Mouse (Mus musculus) embryonic facial prominence, embryonic 15.5 days (tissue): ENCODE data around the gene Astn2. TPM values are rescaled to one million over a fixed set of nuclear protein-coding genes. Genes with fewer than 3 reads are reported as not detected.

Source experiments
- ATAC-seq: fragments of 200-750 bp; cut with Nextera tagmentation; 2 replicates; pipeline ENCODE4 v1.8.0; 2017; ENCODE audit warnings: low read depth, moderate TSS enrichment; ENCODE audit not compliant: insufficient number of reproducible peaks, low FRiP score, low TSS enrichment
- H3K27ac ChIP-seq: fragments of 300-500 bp; sonication (generic); replicated peaks from 2 replicates; pipeline ENCODE4 v1.5.1; 2015; ENCODE audit warnings: mild to moderate bottlenecking, inconsistent platforms
- H3K27me3 ChIP-seq: fragments of 300-500 bp; sonication (generic); 2 replicates; pipeline ENCODE4 v1.6.1; 2015; ENCODE audit warnings: inconsistent platforms
- H3K36me3 ChIP-seq: fragments of 300-500 bp; sonication (generic); 2 replicates; pipeline ENCODE4 v1.6.1; 2015; ENCODE audit warnings: mild to moderate bottlenecking, inconsistent platforms
- H3K4me1 ChIP-seq: fragments of 300-500 bp; sonication (generic); 2 replicates; pipeline ENCODE4 v1.6.1; 2015; ENCODE audit warnings: inconsistent platforms
- H3K4me2 ChIP-seq: fragments of 300-500 bp; sonication (generic); replicated peaks from 2 replicates; pipeline ENCODE4 v1.6.1; 2015; ENCODE audit warnings: mild to moderate bottlenecking, inconsistent platforms
- H3K4me3 ChIP-seq: fragments of 300-500 bp; sonication (generic); replicated peaks from 2 replicates; pipeline ENCODE4 v1.5.1; 2015; ENCODE audit warnings: mild to moderate bottlenecking, inconsistent platforms
- H3K9ac ChIP-seq: fragments of 300-500 bp; sonication (generic); 2 replicates; pipeline ENCODE4 v1.6.1; 2015; ENCODE audit warnings: inconsistent platforms
- H3K9me3 ChIP-seq: fragments of 300-500 bp; sonication (generic); replicated peaks from 2 replicates; pipeline ENCODE4 v1.6.1; 2016; ENCODE audit warnings: inconsistent platforms
- WGBS: fragments of 180-500 bp; shearing (Covaris S2); methylation state at CpG from one replicate; pipeline ENCODE4 v1.1.7; 2015; 5-methylcytosine and 5-hydroxymethylcytosine counted together
- polyA plus RNA-seq: library from polyadenylated mRNA; unstranded; fragments of >200 nt; fragmentation: Nextera tagmentation; extraction: Ambion mirVana; gene quantifications from 2 replicates; pipeline ENCODE4 v1.2.1, GENCODE M21; 2015

The Astn2 gene
- polyA plus RNA-seq, 1 experiment from 2014 or later = 1.6 TPM

DNA sequence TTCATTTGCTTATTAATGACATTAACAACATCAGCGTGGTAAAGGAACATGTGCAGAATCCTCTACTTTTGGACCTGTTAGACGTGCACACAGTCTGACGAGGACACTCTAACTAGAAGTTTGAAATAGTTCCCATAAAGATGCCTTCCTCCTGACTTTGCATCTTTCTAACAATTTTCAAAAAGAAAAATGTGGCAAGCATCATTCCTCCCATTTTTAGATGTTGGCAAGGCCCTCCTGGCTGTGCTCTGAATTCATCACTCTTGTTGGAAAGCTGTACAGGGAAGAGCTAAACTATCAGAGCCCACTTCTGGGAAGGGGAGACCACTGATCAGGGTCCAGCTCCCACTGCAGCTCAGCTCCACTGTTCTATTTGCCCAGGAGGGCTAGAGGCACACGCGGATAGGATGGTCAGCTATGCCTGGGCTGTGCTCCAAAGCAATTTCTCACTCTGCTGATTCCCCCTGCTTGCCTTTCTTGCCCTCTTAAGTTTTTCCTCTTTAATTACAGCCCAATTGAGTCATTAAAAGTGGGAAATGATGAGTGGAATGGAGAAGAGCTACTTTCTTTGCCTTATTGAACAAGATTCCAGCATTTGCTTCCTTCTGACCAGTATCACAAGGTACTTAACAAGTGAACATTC is 630.9 kb downstream of the Astn2 start:
- ATAC-seq = no peak
- H3K4me1 ChIP-seq = no peaks in the 10 kb centered on the region
- no peaks in the 10 kb centered on the region for H3K27me3 ChIP-seq
- no peak overlapping the region for H3K4me3 ChIP-seq
- no peaks in the 10 kb centered on the region for H3K36me3 ChIP-seq
- H3K27ac ChIP-seq = no peak overlapping the region
- H3K9me3 ChIP-seq = no peaks in the 10 kb centered on the region
- 79% methylated on average over 5 of the region's 5 CpGs for WGBS
- H3K4me2 ChIP-seq = no peak overlapping the region
- H3K9ac ChIP-seq = no peak overlapping the region

DNA sequence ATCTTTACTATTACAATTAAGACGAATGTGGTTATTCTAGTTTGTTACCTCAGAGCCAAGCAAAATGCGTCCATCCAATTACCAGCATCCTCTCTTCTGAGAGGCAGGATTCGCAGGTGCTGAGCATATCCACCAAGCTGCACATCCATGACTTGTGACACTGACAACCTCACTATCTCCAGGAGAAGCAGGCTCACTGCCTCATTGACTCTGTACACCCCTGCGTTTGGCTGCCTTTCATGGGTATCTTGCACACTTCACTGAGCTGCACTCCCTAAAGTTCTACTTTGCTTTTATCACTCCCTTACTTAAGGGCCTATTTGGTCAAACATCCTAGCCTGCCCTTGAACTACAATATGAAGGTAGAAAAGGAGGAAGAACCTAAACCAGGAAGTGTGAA is 633.5 kb downstream of the Astn2 start:
- ATAC-seq = no peak
- no peaks in the 10 kb centered on the region for H3K4me1 ChIP-seq
- no peak overlapping the region for H3K9ac ChIP-seq
- no peaks in the 10 kb centered on the region for H3K27me3 ChIP-seq
- 88% methylated on average over 4 of the region's 4 CpGs for WGBS
- no peaks in the 10 kb centered on the region for H3K36me3 ChIP-seq
- H3K9me3 ChIP-seq = no peaks in the 10 kb centered on the region
- no peak overlapping the region for H3K4me3 ChIP-seq
- H3K27ac ChIP-seq = no peak overlapping the region
- H3K4me2 ChIP-seq = no peak overlapping the region

DNA sequence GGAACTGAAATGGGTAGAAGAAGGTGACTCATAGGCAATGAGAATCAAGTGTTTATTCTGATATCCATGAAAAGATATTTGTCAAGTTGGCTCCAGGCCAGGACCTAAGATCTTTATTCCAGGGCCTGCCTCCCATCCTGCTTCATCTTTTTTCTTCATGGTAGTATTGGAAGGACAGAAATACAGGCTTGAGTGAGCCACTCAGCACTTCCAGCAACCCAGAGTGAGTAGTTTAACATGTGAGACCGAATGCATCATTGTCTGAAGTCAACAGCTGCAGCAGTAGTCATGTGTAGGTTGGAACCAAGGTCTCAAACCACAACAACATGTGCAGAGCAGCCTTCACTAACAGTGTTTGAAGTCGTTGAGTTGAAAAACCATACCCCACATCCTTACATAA is 636.5 kb downstream of the Astn2 start:
- WGBS = 42% methylated on average over 2 of the region's 2 CpGs
- no peak overlapping the region for H3K4me2 ChIP-seq
- H3K27ac ChIP-seq = no peak overlapping the region
- no peaks in the 10 kb centered on the region for H3K9me3 ChIP-seq
- H3K4me1 ChIP-seq = no peaks in the 10 kb centered on the region
- H3K27me3 ChIP-seq = no peaks in the 10 kb centered on the region
- no peaks in the 10 kb centered on the region for H3K36me3 ChIP-seq
- no peak overlapping the region for H3K9ac ChIP-seq
- no peak overlapping the region for H3K4me3 ChIP-seq
- ATAC-seq = no peak

DNA sequence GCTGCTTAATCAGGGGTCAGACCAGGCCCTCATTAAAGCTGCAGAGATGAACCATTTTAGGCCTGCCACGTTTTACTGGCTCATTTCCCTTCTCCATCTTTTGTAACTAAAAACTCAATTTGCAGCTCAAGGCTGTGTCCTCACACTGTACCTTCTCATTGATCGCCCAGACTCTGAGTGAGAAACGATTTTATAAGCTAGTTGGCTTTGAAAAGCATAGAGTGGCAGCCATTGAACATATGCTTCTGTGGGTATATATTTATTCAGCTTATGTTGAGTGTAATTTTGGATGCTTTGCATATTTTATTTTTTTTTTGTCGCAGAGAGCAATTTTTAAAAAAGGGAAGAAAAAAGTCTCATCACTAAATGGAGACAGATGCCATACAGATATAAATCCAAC is 637.0 kb downstream of the Astn2 start:
- 56% methylated on average over 4 of the region's 4 CpGs for WGBS
- Histone ChIP-seq H3K27ac (no peak overlapping the region), H3K4me1 (no peaks in the 10 kb centered on the region), H3K9ac (no peak overlapping the region), H3K9me3 (no peaks in the 10 kb centered on the region), H3K4me3 (no peak overlapping the region), H3K4me2 (no peak overlapping the region), H3K27me3 (no peaks in the 10 kb centered on the region), H3K36me3 (no peaks in the 10 kb centered on the region)
- ATAC-seq = no peak

DNA sequence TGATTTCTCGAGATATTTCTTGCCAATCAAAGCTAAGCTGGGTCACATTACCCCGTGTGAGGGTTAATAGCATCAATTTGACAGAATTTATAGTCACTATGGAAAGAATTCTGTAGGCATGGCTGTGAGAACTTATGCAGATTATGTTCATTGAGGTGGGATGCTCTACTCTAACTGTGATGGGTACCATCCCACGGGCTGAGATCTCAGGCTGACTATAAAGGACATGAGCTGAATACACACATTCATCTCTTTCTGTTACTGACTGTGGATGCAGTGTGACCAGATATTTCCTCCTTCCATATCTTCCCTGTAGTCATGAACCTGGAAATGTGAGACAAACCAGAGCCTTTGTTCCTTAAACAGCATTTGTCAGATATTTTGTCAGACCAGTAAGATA is 639.1 kb downstream of the Astn2 start:
- no peak overlapping the region for H3K4me2 ChIP-seq
- H3K4me3 ChIP-seq = no peak overlapping the region
- WGBS = 47% methylated on average over 3 of the region's 3 CpGs
- no peaks in the 10 kb centered on the region for H3K9me3 ChIP-seq
- H3K4me1 ChIP-seq = no peaks in the 10 kb centered on the region
- H3K27ac ChIP-seq = no peak overlapping the region
- H3K9ac ChIP-seq = no peak overlapping the region
- H3K27me3 ChIP-seq = no peaks in the 10 kb centered on the region
- no peaks in the 10 kb centered on the region for H3K36me3 ChIP-seq
- ATAC-seq = no peak

DNA sequence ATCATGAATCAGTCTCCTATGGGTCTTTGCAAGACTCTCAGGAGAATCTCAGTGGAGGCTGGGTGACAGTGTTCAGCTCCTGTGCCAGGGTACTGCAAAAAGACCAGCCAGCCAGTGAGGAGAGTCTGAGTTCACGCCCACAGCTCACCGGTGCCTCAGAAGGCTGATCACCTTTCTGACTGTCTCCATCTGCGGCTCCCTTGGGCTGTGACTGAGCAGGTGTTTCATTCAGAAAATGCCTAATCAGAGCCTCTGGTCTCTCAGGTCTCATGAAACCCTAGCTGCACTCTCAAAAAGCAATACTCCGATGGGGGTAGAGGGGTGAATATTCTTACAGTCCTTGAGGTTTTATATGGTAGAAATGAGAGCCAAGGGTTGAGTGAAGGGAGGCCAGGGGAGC is 640.1 kb downstream of the Astn2 start:
- H3K4me2 ChIP-seq = no peak overlapping the region
- H3K4me3 ChIP-seq = no peak overlapping the region
- H3K36me3 ChIP-seq = no peaks in the 10 kb centered on the region
- no peaks in the 10 kb centered on the region for H3K9me3 ChIP-seq
- 60% methylated on average over 4 of the region's 4 CpGs for WGBS
- no peak overlapping the region for H3K27ac ChIP-seq
- H3K9ac ChIP-seq = no peak overlapping the region
- ATAC-seq = peak; percentile 81
- no peaks in the 10 kb centered on the region for H3K4me1 ChIP-seq
- no peaks in the 10 kb centered on the region for H3K27me3 ChIP-seq

DNA sequence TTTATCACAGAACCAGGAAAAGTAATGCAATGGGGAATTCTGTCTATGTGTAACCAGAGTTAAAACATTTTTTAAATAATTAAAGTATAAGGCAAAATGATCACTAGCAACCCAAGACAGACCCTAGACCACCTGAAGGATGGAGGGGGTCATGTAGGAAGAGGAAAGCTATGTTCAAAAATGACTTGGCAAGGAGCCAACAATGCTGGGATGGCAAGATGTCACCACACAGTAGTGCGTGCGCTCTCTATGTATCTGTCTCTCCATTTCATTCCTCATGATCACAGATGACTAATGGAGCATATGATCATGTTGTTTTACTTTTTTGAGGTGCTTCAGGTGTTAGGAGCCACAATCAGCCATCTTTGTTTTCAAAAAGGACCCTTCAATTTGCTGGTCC is 640.6 kb downstream of the Astn2 start:
- no peaks in the 10 kb centered on the region for H3K27me3 ChIP-seq
- H3K9ac ChIP-seq = no peak overlapping the region
- H3K36me3 ChIP-seq = no peaks in the 10 kb centered on the region
- H3K4me1 ChIP-seq = no peaks in the 10 kb centered on the region
- H3K27ac ChIP-seq = no peak overlapping the region
- H3K9me3 ChIP-seq = no peaks in the 10 kb centered on the region
- H3K4me2 ChIP-seq = no peak overlapping the region
- no peak for ATAC-seq
- no peak overlapping the region for H3K4me3 ChIP-seq
- WGBS = 88% methylated on average over 2 of the region's 2 CpGs

DNA sequence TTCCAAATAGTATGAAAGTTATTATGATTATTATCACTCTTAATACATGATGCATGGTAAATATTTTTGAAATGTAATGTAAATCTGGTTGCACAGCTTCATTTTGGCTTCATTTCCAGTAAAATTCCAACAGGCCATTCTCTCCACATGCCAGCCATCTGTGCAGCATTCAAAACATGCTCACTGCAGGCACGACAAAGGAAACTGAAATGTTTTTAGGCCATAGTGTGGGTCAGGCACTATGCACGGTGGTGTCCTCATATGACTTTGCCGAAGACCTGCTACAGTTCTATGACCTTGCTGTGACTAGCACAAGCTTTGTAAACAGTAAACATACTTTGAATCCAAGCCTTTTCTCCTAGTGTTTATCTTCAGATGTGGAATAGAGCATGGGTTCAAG is 642.3 kb downstream of the Astn2 start:
- ATAC-seq = no peak
- no peaks in the 10 kb centered on the region for H3K4me1 ChIP-seq
- 49% methylated on average over 3 of the region's 3 CpGs for WGBS
- no peak overlapping the region for H3K9ac ChIP-seq
- no peak overlapping the region for H3K27ac ChIP-seq
- no peaks in the 10 kb centered on the region for H3K9me3 ChIP-seq
- no peaks in the 10 kb centered on the region for H3K27me3 ChIP-seq
- no peak overlapping the region for H3K4me2 ChIP-seq
- H3K36me3 ChIP-seq = no peaks in the 10 kb centered on the region
- H3K4me3 ChIP-seq = no peak overlapping the region

DNA sequence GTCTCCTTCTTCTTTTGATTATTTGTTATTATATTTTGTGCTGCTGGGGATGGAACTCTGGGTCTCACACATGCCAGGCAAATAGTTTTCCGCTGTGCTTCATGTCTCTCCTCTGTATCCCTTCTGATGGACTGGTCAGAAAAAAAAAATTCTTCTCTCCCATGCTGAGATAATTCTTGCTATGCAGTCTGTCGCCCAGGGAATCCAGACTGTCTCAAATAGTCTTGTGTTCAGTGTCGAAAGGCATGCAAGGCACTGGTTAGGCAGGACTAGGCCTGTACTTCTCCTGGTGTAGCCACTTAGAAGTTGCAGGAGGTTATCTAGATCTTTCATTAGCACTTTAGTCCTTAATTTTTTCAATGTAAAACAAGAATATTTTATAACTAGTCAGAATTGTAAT is 642.8 kb downstream of the Astn2 start:
- H3K9ac ChIP-seq = no peak overlapping the region
- H3K4me1 ChIP-seq = no peaks in the 10 kb centered on the region
- no peaks in the 10 kb centered on the region for H3K27me3 ChIP-seq
- no peaks in the 10 kb centered on the region for H3K9me3 ChIP-seq
- H3K36me3 ChIP-seq = no peaks in the 10 kb centered on the region
- whole genome bisulfite sequencing = 50% methylated on average over 3 of the region's 3 CpGs
- no peak overlapping the region for H3K4me3 ChIP-seq
- ATAC-seq = no peak
- no peak overlapping the region for H3K27ac ChIP-seq
- no peak overlapping the region for H3K4me2 ChIP-seq

DNA sequence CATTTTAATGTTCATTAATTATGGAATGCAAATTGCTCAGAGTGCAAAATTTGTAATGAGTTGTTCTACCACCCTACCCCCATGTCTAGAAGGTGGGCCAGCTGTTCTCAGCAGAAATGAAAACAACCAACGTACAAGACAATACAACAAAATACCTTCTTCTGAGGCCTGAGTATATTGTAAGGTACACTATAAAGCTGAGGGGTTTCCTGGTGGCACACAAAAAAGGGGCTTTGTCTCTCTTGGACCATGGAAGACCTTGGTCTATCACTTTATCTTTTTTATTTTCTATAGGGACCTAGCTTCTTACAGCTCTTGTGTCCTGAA is 645.6 kb downstream of the Astn2 start:
- no peak overlapping the region for H3K4me2 ChIP-seq
- no peak overlapping the region for H3K27ac ChIP-seq
- no peaks in the 10 kb centered on the region for H3K4me1 ChIP-seq
- no peaks in the 10 kb centered on the region for H3K9me3 ChIP-seq
- 77% methylated on average over 1 of the region's 1 CpGs for WGBS
- no peaks in the 10 kb centered on the region for H3K36me3 ChIP-seq
- no peak for ATAC-seq
- H3K4me3 ChIP-seq = no peak overlapping the region
- no peak overlapping the region for H3K9ac ChIP-seq
- no peaks in the 10 kb centered on the region for H3K27me3 ChIP-seq

DNA sequence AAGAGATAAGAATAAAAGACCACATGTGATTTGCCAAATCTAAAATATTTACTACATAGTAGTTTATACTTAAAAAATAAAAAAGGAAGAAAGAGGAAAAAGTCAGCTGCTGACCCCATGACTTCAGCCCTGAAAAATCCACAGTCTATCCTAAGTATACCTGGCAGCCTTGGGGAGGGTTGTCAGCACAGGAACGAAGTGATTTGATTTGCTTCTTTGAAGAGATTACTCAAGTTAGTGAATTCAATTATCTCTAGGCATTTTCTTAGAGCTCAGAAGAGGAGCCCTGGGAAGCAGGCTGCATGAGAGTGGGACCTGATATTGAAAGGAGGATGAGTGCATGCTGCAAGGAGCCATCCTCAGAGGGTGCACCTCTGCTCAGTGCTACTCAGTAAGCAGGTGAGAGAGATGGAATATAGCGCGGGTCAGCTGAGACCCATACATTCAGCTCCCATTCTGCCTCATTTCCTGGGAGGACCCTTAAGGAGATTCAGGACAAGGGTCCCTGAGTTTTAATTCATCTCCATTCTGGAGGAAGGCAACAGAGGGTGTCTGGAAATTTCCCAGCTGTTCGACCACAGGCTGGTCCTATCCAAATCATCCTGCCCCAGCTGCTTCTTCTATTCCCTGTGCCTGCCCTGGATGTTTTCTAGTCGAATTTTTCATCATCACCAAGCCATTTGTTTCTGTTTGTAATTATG is 646.1 kb downstream of the Astn2 start:
- Histone ChIP-seq H3K27me3 (no peaks in the 10 kb centered on the region), H3K36me3 (no peaks in the 10 kb centered on the region), H3K4me2 (no peak overlapping the region), H3K9ac (no peak overlapping the region), H3K9me3 (no peaks in the 10 kb centered on the region), H3K4me3 (no peak overlapping the region), H3K27ac (no peak overlapping the region), H3K4me1 (no peaks in the 10 kb centered on the region)
- 56% methylated on average over 5 of the region's 5 CpGs for WGBS
- no peak for ATAC-seq

DNA sequence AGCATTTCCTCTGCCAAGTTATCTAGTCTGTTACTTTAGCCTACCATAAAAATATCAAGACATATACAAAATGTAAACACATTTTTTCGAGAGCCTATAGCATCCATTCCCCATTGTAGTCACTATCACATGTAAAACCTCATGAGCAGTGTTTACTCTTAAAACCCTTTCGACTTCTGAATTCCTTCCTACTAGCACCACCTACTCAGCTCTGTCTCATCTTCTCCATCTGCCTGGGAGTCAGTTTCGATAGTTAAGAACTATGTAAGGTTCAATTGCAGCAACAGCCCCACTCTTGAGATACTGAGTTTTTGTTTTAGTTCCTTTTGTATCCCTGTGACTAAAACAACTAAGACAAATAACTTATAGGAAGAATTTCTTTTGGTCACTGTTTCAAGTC is 651.5 kb downstream of the Astn2 start:
- Histone ChIP-seq H3K4me2 (no peak overlapping the region), H3K27me3 (no peaks in the 10 kb centered on the region), H3K36me3 (no peaks in the 10 kb centered on the region), H3K9me3 (no peaks in the 10 kb centered on the region), H3K4me1 (no peaks in the 10 kb centered on the region), H3K4me3 (no peak overlapping the region), H3K9ac (no peak overlapping the region), H3K27ac (no peak overlapping the region)
- WGBS = 70% methylated on average over 3 of the region's 3 CpGs
- no peak for ATAC-seq
